Mouse (Mus musculus): ENCODE data around the gene Kbtbd8.

The Kbtbd8 gene

GRCm38 (mm10) chr6:95116946-95117345 is at the start of gene Kbtbd8:
TSS of gene Kbtbd8 (plus strand) at chr6:95117240.
- Histone ChIP-seq H3K4me1 (replicated peaks; ENCODE audit: low read depth, low read length) (peaks cover 13% of the 10 kb centered on the region), H3K9me3 (ENCODE audit: low read length) (no peaks in the 10 kb centered on the region), H3K36me3 (ENCODE audit: insufficient read depth, low read length) (peaks cover 14% of the 10 kb centered on the region), H3K27me3 (ENCODE audit: insufficient read depth, low read length) (no peaks in the 10 kb centered on the region), H3K4me3 (replicated peaks; ENCODE audit: low read length) (peak within 1 kb of the TSS; percentile 95)
- TF ChIP-seq NANOG (IDR thresholded peaks at IDR 0.05; ENCODE audit: borderline replicate concordance, low read length), result no peak
- TF ChIP-seq CTCF (conservative IDR thresholded peaks at IDR 0.05; ENCODE audit: low read length), result no peak
- no peak for TF ChIP-seq POU5F1 (IDR thresholded peaks at IDR 0.05; ENCODE audit: borderline replicate concordance, low read length)

GRCm38 (mm10) chr6:95069753-95070152 is 47.3 kb upstream of the Kbtbd8 start:
- H3K36me3 ChIP-seq (ENCODE audit: insufficient read depth, low read length), result no peaks in the 10 kb centered on the region
- no peak overlapping the region for H3K4me3 ChIP-seq (replicated peaks; ENCODE audit: low read length)
- H3K4me1 ChIP-seq (replicated peaks; ENCODE audit: low read depth, low read length), result no peaks in the 10 kb centered on the region
- H3K27me3 ChIP-seq (ENCODE audit: insufficient read depth, low read length), result no peaks in the 10 kb centered on the region
- 0 out of 2 replicates have a peak, but pooled peaks cover 6% of the 10 kb centered on the region for H3K9me3 ChIP-seq (ENCODE audit: low read length)
- TF ChIP-seq POU5F1 (IDR thresholded peaks at IDR 0.05; ENCODE audit: borderline replicate concordance, low read length) (no peak), NANOG (IDR thresholded peaks at IDR 0.05; ENCODE audit: borderline replicate concordance, low read length) (no peak), CTCF (conservative IDR thresholded peaks at IDR 0.05; ENCODE audit: low read length) (no peak)

GRCm38 (mm10) chr6:95085276-95085675 is 31.8 kb upstream of the Kbtbd8 start:
- TF ChIP-seq NANOG (IDR thresholded peaks at IDR 0.05; ENCODE audit: borderline replicate concordance, low read length) (no peak), POU5F1 (IDR thresholded peaks at IDR 0.05; ENCODE audit: borderline replicate concordance, low read length) (no peak), CTCF (conservative IDR thresholded peaks at IDR 0.05; ENCODE audit: low read length) (no peak)
- H3K4me3 ChIP-seq (replicated peaks; ENCODE audit: low read length), result no peak overlapping the region

GRCm38 (mm10) chr6:95087154-95087846 is 29.7 kb upstream of the Kbtbd8 start:
- TF ChIP-seq POU5F1 (IDR thresholded peaks at IDR 0.05; ENCODE audit: borderline replicate concordance, low read length) (no peak), NANOG (IDR thresholded peaks at IDR 0.05; ENCODE audit: borderline replicate concordance, low read length) (no peak), CTCF (conservative IDR thresholded peaks at IDR 0.05; ENCODE audit: low read length) (no peak)
- Histone ChIP-seq H3K27me3 (ENCODE audit: insufficient read depth, low read length) (no peaks in the 10 kb centered on the region), H3K4me1 (replicated peaks; ENCODE audit: low read depth, low read length) (no peaks in the 10 kb centered on the region), H3K9me3 (ENCODE audit: low read length) (no peaks in the 10 kb centered on the region), H3K36me3 (ENCODE audit: insufficient read depth, low read length) (no peaks in the 10 kb centered on the region), H3K4me3 (replicated peaks; ENCODE audit: low read length) (no peak overlapping the region)

More at GRCm38 (mm10) chr6:95085276-95085675, 31.8 kb upstream of the Kbtbd8 start:
- no peaks in the 10 kb centered on the region for H3K27me3 ChIP-seq (ENCODE audit: insufficient read depth, low read length)
- no peaks in the 10 kb centered on the region for H3K9me3 ChIP-seq (ENCODE audit: low read length)
- no peaks in the 10 kb centered on the region for H3K36me3 ChIP-seq (ENCODE audit: insufficient read depth, low read length)
- H3K4me1 ChIP-seq (replicated peaks; ENCODE audit: low read depth, low read length), result no peaks in the 10 kb centered on the region

GRCm38 (mm10) chr6:95088075-95088474 is 29.0 kb upstream of the Kbtbd8 start:
- Histone ChIP-seq H3K4me3 (replicated peaks; ENCODE audit: low read length) (no peak overlapping the region), H3K36me3 (ENCODE audit: insufficient read depth, low read length) (no peaks in the 10 kb centered on the region), H3K9me3 (ENCODE audit: low read length) (no peaks in the 10 kb centered on the region), H3K4me1 (replicated peaks; ENCODE audit: low read depth, low read length) (no peaks in the 10 kb centered on the region), H3K27me3 (ENCODE audit: insufficient read depth, low read length) (no peaks in the 10 kb centered on the region)
- peak; percentile 79 for TF ChIP-seq CTCF (conservative IDR thresholded peaks at IDR 0.05; ENCODE audit: low read length)
- no peak for TF ChIP-seq POU5F1 (IDR thresholded peaks at IDR 0.05; ENCODE audit: borderline replicate concordance, low read length)

- peaks cover 6% of the 10 kb centered on the region for H3K4me1 ChIP-seq (replicated peaks; ENCODE audit: low read depth, low read length)
- no peaks in the 10 kb centered on the region for H3K36me3 ChIP-seq (ENCODE audit: insufficient read depth, low read length)
- no peak overlapping the region for H3K4me3 ChIP-seq (replicated peaks; ENCODE audit: low read length)
- H3K9me3 ChIP-seq (ENCODE audit: low read length), result no peaks in the 10 kb centered on the region
- H3K27me3 ChIP-seq (ENCODE audit: insufficient read depth, low read length), result peaks cover 8% of the 10 kb centered on the region
- no peak for TF ChIP-seq POU5F1 (IDR thresholded peaks at IDR 0.05; ENCODE audit: borderline replicate concordance, low read length)
- TF ChIP-seq NANOG (IDR thresholded peaks at IDR 0.05; ENCODE audit: borderline replicate concordance, low read length), result no peak
- no peak for TF ChIP-seq CTCF (conservative IDR thresholded peaks at IDR 0.05; ENCODE audit: low read length)
Observed at GRCm38 (mm10) chr6:95094695-95095094, 22.3 kb upstream of the Kbtbd8 start.

- no peaks in the 10 kb centered on the region for H3K9me3 ChIP-seq (ENCODE audit: low read length)
- H3K36me3 ChIP-seq (ENCODE audit: insufficient read depth, low read length), result no peaks in the 10 kb centered on the region
- peaks cover 8% of the 10 kb centered on the region for H3K4me1 ChIP-seq (replicated peaks; ENCODE audit: low read depth, low read length)
- peak; percentile 92 for TF ChIP-seq CTCF (conservative IDR thresholded peaks at IDR 0.05; ENCODE audit: low read length)
- no peak for TF ChIP-seq NANOG (IDR thresholded peaks at IDR 0.05; ENCODE audit: borderline replicate concordance, low read length)
- no peak for TF ChIP-seq POU5F1 (IDR thresholded peaks at IDR 0.05; ENCODE audit: borderline replicate concordance, low read length)
- H3K27me3 ChIP-seq (ENCODE audit: insufficient read depth, low read length), result peaks cover 19% of the 10 kb centered on the region
- no peak overlapping the region for H3K4me3 ChIP-seq (replicated peaks; ENCODE audit: low read length)
Observed at GRCm38 (mm10) chr6:95098366-95099109, 18.5 kb upstream of the Kbtbd8 start.

- Histone ChIP-seq H3K4me3 (replicated peaks; ENCODE audit: low read length) (no peak overlapping the region), H3K36me3 (ENCODE audit: insufficient read depth, low read length) (no peaks in the 10 kb centered on the region), H3K4me1 (replicated peaks; ENCODE audit: low read depth, low read length) (peaks cover 16% of the 10 kb centered on the region), H3K9me3 (ENCODE audit: low read length) (no peaks in the 10 kb centered on the region), H3K27me3 (ENCODE audit: insufficient read depth, low read length) (peaks cover 17% of the 10 kb centered on the region)
- TF ChIP-seq NANOG (IDR thresholded peaks at IDR 0.05; ENCODE audit: borderline replicate concordance, low read length) (0 out of 2 replicates have a peak, but pooled peaks have one; percentile 49), CTCF (conservative IDR thresholded peaks at IDR 0.05; ENCODE audit: low read length) (no peak), POU5F1 (IDR thresholded peaks at IDR 0.05; ENCODE audit: borderline replicate concordance, low read length) (no peak; the same call in 1 of the 2 replicates)
Observed at GRCm38 (mm10) chr6:95103706-95104105, 13.3 kb upstream of the Kbtbd8 start.

Data from E14TG2a.4 (cell line).